Mouse (Mus musculus) thymus, postnatal 10 days (tissue): ENCODE results near the gene Tenm4.
A peak's percentile ranks its signal among the peaks of the same experiment; 100 is the strongest.

Source experiments
- DNase-seq, 2 experiments: peaks; one replicate each; pipeline ENCODE4 v3.0.0; 2021; ENCODE audit warnings: low spot score in 2 of 2

Gene Tenm4

DNA sequence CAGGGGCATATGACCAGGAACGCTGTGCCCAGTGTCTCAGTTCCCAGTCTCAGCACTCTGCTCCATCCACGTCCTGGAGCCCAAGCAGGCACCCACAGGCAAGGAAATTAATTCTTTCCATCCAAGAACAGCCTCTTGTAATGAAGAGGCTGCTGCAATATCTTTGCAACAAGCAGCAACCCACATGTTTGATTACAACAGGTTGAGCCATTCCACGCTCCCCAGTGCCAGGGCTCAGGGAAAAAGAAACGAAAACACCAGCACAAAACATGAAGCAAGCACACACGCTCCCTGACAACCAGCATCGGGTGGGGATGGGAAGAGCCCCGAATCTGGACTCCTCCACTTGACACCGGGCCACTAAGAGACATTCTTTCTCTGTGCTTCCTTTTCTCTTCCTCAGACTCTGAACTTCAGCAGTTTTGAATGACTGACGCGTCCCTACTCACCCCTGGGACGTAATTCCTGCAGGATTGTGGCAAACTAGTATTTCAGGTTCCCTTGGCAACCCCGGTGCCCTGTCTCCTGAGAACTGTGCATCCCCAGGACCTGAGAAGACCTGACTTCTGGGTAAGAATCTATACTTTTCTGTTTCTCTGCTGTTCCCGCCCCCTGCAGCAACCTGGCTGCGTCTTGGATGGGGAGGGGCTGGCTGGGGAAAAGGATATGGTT, at the start of gene Tenm4:
Tenm4 (plus strand) TSS at position 323 of the 672 bp plus-strand sequence.
- DNase-seq = no peak

DNA sequence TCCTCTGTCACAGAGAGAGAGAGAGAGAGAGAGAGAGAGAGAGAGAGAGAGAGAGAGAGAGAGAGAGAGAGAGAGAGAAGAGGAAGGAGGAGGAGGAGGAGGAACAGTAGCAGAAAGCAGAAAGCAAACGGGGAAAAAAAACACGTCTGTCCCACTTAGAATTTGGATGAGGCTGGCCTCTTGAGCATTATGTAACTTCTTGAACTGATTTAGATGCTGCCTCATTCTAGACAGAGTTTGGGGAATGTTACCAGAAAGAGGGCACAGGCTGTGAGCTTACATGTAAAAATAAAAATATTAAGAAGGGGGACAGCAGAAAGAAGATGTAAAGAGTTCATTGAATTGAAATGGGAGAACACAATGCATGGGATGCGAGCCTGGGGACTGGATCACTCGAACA, 40.3 kb upstream of the Tenm4 start:
- DNase-seq = no peak

DNA sequence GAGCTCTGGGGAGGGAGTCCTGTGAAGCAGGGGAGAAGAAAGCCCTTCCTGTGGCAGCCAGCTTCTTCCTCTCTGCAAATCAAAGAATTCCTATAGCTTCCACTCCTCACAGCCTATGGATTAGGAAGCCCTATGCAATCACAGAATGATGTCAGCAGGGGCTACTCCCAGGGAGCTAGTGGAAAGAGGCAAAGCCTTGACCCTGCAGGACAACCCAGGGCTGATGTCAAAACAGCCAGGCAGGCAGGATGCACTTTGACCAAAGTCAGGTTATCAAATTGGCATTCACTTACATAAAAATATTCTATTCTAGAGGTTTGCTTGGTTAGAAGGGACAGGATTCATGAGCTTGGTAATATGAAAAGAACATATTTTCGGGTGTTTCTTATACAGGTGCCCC, 39.9 kb upstream of the Tenm4 start:
- no peak for DNase-seq

DNA sequence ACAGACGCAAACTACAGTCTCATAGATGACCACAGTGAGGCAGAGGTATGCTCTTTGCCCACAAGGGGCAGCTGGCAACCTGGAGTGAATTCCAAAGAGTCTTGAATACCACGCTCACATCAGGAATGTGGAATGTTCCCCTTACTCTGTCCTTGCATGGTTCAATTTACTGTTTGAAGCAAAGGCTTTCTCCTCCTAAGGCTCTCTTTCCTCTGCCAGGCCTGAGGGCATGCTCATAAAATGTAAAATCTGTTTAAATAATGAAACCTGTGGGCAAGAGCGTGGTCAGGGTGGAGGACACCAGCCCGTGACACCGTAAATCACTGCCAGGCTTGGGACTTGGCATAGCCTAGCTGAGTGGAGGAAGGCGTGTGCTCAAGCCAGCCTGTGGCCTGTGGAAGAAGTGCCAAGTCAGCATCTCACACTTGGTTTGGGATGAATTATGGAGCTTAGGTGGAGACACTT, 34.5 kb upstream of the Tenm4 start:
- DNase-seq = no peak

DNA sequence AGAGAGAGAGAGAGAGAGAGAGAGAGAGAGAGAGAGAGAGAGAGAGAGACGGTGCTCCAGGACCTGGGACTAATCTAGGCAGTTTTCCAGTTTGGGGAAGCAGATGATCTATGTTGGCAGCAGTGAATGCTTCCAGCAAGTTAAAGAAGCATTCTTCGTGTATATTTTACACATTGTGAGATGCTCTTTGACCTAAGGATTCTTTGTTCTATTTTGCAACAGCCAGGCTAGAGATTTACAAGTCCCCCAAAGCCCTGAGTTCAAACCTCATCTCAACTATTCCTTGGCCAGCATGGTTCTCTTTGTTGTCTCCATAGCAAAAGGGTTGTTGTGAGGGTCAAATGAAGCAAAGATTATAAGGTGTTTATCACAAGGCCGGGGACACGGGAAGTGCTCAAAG, 29.2 kb upstream of the Tenm4 start:
- no peak for DNase-seq

DNA sequence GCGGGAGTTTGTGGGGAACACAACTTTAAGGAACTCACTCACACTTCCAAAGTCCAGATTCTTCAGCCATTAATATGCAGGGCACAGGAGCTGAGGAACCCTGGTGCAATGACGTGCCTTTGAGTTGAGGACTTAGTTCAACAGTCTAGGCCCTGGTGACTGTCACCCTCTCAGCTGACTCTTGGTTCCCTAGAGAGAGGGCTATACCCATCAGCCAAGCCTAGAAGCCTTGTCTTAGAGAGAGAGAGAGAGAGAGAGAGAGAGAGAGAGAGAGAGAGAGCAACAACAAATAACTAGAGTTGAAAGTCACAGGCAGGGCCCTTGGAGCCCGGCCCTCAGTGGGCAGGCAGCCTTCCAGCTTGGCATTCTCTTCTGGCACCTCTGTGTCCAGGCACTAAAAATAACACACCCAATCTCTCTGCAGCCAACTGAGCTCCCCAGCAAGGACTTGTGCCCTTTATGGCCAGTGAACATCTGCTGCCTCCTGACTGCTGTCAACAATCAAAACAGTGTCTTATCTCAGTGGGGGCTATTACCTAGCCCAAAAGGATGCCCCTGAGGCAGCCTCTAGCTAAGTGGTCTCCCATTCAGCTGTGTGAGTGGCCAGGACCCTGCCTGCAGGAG, 28.0 kb upstream of the Tenm4 start:
- DNase-seq = no peak

DNA sequence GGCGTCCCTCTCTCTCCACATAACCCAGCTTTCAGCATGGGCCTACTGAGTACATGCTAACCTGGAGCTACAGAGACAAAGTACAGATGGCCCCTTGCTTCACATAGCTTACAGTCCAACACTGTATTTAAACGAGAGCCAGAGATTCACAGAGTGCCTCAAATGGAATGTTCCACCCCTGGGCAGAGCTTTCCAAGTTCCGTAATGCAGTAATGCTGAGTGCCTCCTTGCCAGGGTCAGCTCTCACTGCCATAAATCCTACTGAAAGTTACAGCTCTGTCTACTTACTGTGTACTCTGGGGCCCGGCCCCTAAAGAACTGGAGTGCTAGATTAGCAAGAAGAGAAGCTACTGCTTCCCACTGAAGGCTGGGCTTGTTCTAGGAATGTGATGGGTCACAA, 23.6 kb upstream of the Tenm4 start:
- DNase-seq = no peak

DNA sequence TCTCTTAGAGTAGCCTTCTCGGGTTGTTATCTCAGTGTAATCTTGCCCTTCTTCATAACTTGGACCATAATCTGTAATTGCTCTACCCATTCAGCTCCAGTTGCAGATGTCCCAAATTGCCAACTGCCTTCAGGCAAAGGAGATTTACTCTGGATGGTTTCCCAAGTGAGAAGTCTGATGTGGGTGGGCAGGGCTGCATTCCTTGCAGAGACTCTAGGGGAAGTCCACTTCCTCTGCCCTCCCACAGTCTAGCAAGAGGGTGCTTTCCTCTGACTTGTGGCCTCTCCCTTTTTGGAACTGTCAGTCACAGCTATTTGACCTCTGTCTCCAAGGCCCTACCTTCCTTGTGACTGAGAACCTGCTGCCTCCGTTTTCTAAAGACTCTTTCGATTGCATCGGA, 22.9 kb upstream of the Tenm4 start:
- DNase-seq = no peak

DNA sequence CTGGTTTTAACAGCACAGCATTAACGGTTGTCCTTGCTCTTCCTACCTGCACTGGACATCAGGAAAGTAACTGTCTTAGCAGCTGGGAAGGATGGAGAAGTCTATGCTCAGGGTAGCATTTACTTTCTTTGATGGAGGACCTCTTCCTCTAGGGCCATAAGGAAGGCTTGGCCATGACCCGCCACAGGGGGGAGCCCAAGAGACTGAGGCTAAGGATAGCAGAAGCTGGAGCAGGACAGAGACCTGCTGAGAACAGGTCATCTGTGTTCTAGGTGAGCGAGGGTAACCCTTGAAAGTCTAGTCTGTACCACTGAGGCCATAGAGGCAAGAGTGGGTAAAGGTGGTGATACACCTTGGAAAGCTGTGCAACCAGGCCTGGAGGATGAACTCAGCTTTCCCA, 19.8 kb upstream of the Tenm4 start:
- DNase-seq = peak; percentile 33 to 59

DNA sequence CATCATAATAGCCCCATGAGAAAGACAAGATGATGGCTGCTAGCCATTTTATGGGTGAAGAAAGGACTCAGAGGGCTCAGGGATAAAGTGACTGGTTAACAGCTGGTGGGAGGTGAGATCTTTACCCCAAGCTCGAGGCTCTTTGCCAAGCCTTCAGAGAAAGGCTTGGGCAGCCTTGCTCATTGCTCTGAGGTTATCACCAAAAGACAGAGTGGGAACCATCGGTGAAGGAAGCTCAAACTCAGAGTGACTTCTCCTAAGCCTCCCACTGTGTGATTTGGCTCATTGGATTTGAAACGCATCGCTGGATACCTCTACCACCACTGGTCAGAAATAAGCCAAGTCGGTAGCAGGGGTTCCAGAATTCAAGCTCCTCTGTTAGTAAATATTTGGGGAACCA, 19.1 kb upstream of the Tenm4 start:
- DNase-seq = no peak

DNA sequence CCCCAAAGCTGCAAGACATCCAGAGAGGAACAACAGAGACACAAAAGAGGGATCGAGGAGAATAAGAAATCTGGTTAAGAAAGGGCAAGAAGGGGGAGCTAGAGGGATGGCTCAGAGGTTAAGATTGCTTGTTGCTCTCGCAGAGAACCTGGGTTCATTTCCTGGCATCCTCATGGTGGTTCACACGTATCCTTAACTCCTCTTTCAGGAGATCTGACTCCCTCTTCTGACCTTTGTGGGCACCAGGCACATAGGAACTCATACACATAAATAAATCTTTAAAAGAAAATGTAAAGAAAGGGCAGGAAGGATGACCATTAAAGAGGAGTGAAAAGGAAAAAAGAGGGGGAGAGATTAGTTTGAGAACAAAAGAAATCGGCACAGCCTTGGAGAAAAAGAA, 18.6 kb upstream of the Tenm4 start:
- DNase-seq = no peak

DNA sequence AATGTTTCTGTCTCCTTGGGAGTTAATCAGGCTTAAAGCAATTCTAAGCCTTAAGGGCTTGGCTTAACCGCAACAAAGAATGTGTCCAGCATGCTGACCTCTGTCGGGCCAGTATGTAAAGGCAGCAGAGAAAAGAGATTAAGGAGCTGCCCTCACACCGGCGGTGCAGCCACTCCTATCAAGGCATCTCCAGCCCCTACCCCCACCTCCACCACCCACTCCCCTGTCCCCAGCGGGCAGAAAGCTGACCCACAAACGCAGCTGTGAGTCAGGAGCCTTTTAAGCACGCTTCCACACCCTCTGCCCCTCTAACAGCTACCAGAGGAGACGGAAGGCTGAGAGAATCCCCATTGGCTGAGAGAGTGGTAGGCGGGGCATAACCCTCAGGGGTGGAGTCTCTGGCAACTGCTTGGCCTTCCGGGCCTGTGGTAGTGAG, 18.1 kb upstream of the Tenm4 start:
- DNase-seq = peak; percentile 4 to 16

DNA sequence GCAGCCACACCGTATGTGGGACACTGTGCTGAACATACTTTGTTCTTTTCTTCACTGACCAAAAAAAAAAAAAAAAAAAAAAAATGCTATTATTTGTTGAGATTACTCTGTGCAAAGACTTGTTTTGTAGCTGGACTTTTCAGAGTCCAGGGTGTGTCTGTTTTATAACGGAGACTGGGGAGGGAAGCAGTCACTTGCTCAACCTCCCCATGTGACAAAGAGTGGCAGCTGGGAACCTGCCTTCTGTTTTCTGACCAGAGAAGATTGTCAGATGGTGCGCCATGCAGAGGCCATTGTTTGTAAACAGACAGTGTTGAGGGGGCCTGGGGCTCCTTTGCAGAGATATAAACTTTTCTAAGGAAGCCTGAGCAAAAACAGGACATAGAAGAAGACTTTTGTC, 17.0 kb upstream of the Tenm4 start:
- no peak for DNase-seq

DNA sequence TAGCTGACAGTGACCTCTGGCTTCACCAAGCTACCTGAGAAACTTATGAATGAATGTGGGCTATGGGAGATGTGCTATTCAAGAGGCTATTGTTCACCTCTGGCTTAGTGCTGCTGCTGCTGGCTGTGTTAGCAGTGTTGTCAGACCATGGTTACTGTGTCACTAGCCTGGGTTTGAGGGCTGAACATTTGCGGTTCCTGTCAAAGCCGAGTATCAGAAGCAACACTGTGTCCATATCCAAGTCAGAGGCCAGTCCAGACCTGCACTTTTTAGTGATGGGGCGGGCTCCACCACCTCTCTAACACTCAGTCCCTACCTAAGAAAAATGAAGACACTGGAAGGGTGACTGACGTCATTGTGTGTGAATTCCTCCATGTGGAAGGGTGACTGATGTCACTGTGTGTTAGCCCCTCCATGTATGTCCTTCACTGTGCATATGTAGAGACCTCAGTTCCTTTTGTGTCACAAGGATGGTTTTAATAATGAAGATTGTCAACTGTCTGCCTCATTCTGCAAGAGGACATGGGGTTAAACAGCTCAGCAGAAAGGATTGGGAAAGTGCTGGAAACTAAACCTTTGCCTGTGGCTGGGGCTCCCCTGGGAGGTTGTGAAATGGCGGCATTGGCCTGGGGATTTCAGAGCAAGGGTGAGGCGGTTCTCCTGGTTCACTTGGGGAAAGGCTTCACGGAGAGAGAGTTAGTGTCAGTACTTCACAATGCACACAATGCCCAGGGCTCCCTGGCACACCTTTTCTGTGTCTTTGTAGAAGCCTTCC, 14.4 kb upstream of the Tenm4 start:
- DNase-seq = no peak

DNA sequence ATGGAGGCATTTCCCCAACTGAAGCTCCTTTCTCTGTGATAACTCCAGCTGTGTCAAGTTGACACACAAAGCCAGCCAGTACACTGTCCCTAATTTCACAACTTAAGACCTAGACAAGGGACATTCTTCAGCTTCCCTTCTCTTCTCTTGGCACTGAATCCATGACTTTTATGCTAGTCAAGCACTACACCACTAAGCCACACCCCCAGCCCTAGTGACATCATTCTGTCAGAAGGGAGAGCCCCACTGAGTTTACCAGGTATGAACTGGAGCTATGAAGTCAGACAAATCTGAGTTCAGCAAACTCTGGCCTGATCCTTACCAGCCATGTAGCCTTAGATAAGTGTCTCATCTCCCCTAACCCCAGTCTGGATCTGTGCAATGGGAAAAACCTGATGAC, 6.9 kb upstream of the Tenm4 start:
- no peak for DNase-seq

DNA sequence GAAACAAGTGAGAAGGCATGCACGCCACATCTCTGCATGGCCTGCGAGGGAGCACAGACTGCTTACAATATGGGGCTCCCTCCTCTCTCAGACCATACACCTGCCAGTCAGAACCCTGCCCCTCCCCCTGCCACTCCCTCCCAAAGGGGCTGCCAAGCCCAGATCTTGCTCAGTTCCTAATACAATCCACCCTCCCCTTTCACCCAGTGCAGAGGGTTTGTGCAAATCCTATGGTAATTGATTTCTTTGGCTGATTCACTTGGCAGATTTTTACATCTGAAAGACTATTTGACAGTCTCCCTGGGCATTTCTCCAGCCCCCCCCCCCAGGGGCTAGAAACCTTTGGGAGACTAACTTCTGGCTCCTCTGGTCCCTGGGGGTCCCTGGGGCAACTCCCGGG, 2.1 kb upstream of the Tenm4 start:
- no peak for DNase-seq

DNA sequence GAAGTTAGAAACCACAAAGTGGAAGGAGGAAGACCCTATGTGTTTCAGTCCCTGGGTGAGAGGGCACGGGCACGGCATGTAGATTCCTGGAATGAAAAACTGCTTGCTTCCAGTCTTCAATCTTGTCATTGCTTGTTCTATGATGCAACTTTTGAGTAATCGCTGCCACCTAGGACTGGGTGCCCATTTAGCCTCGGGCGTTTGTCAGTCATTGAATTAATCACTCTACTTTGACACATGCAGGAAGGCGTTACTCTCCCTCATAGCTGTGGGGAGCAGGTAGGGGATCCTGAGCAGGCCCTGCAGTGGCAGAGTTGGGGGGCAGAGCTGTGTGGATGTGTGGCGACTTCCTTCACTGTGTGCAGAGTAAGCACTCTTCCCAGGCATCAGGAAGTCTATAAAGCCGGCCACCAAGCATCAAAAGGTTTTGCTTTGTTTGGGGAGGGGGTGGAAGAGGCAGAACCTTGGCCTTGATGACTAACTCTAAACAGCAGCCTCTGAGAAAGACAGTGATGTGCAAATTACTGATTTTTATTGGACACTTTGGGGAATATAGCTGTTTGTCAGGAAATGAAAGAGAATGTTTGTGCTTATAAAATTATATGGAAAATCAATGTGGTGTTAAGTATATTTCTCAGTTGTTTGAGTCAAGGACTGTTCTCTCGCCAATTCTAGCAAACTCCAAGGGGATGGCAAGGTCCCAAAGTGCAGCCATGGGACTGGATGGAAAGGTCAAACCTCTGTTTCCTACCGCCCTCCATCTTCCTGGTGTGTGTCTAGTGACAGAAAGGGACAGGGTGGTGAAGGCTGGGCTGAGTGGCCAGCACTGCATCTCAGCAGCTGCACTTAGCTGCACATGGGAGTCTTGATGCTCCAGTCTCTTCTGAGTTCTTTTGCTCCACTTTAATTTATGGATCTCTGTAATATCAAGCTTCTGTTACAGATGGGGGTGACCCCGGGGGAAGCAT, 834 bp downstream of the Tenm4 start:
- DNase-seq = no peak

DNA sequence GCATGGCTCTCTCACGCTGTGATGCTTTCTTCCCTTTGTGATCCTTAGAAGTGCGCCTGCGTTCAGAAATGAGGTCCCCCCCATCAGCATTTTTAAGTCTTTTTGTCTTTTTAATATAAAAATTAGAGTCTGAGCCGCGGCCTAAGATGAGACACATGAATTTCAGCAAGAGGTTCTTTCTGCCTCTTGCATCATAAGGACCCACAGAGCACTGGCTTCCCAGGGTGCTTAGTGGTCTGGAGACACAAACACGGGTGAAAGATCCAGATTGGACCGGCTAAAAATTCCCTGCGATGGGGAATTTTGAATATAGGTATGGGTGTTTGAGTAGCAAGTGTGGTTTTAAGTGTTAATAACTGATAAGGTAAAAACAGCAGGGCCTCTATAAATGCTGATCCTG, 5.7 kb downstream of the Tenm4 start:
- DNase-seq = no peak

DNA sequence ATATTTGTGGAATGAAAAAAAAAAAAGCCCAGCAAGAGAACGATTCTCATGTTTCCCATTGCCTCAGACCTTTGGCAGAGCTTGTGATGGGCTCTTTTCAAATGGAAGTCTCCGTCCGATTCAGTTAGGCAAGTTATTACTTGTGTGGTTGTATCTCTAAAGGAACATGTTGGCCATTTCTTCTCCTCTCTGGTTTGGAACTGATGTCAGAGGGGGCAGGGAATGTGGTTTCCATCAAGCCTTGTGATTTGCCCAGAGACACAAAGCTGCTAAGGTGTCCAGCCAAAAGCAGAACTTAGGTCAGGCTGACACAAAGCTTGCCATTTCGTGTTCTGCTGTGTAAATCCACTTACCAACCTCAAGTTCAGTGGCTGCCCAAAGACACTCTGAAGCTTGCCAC, 10.7 kb downstream of the Tenm4 start:
- no peak for DNase-seq

DNA sequence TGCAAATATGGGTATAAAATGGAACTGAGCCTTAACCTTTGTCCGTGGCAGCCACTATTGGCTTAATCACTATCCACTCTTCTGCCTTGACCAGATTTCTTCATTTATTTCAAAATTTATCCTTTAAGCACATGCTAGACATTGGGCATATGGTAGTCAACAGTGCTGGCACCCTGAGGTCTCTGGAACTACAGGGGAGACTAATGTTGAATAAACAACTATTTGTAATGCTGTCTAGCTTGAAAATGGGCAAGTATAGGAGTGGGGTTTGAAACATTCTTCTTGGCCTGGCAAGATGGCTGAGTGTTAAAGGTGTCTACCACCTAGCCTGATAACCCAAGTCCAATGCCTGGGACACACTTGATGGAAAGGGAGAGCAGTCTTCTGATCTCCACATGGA, 12.1 kb downstream of the Tenm4 start:
- no peak for DNase-seq

DNA sequence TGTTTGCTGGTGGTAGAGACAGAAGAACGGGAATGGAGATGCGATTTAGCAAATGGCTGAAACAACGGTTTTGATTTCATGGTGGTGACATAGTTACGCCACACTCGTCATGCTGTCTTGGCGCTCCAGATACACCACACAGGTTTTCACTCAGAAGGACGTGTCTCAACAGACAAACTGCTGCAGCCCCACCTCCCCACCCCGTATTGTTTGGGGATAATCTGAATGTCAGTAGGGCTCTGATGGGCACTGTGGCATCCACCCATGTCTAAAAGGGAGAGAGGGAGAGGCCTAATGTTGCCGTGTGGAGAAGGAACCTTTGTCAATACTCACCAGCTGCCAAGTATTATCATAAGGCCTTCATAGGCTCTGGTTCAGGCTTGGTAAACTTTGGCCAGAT, 14.4 kb downstream of the Tenm4 start:
- no peak for DNase-seq
